Mouse (Mus musculus): ENCODE results near the gene Dok7. TPM values are rescaled to one million over a fixed set of nuclear protein-coding genes. Genes with fewer than 3 reads are reported as not detected.

Dok7 gene
- 10 to 100 TPM; 19.0 to 22.3 TPM for total RNA-seq (2021)
- long read RNA-seq, experiment 1, transcript Dok7-203 (7 exons, 2,779 nt): major isoform, 9 of 26 reads
- long read RNA-seq, experiment 1, partial matches to known transcripts: 13 of 26 reads
- long read RNA-seq, experiment 1, other reads (novel, unspliced or antisense): 4 of 26 reads
- long read RNA-seq, experiment 2, partial matches to known transcripts: 11 of 18 reads
- long read RNA-seq, experiment 2, other reads (novel, unspliced or antisense): 3 of 18 reads

DNA sequence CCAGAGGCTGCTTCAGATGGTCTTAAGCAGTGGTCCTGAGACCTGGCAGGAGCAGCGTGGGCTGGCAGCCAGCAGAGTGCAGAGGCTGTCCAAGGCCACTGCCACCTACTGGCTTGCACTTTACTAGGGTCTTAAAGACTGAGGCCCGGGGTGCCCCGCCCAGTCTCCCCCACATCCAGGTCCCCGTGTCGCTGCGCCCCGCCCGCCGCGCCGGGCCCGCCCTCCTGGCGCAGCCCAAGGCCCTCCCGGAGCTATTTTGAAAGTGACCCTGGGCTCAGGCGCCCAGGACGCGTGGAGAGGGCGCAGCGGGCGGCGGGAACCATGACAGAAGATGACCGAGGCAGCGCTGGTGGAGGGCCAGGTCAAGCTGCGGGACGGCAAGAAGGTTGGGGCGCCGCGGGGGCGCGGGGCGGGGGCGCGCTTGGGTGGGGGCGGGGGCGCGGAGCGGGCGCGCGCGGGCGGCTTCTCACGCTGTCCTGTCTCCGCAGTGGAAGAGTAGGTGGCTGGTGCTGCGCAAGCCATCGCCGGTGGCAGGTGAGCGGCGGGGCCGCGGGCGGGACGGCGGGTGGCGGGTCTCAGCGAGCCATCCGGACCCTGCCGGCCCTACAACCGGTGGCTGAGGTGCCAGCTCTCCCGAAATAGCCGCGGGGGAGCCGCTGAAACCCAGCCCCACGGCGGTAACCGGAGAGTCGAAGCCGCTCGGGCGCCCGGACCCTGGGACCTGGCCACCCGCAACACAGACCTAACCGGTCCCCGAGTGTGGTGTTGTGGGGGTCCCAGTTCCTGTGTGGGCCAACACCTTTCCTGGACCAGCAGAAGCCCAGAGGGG, at the start of gene Dok7:
TSS of gene Dok7 (plus strand) at position 163 of the 829 bp plus-strand sequence.
- peak; percentile 58 to 71 for DNase-seq (ENCODE audit: low spot score in 2 of 2)
- intact Hi-C loops (cut with DNase I): no loop called here

DNA sequence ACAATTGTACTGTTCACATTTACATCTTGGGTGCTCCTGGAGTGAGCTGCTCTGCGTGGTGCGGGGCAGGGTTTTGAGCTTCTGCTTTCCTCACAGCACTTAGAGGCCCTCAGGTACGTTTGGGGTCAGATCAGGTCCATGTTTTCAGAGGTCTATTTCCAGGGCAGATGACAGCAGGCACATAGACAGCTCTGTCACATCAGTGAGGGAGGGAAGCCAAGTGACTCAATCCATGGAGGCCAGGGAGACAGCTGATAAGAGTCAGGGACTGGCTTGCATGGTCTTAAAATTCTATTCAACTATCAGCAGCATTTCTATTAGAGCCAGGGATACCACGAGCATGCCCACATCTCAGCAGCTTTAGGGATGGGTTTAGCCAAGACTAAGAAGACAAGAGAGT, 47.4 kb upstream of the Dok7 start:
- DNase-seq (ENCODE audit: low spot score in 2 of 2): no peak
- intact Hi-C loops (cut with DNase I): no loop called here

DNA sequence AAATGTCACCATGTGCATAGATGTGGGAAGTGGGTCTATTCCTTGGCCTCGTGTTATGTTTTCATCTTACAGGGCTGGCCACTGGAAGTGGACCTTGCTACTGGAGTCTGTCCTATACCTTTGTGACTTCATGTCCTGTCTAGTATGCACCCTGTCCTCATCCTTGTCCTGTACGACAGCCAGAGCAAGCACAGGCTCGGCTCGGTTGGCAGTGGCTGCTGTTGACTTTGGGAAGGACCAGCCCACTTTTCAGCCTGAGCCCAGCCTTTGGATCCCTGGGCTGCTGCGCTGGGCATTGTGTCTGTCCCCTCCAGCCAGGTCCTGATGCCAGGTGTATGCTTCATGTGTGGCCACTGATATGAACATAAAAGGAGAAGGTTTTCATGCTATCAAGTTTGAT, 45.9 kb upstream of the Dok7 start:
- intact Hi-C loops (cut with DNase I): no loop called here
- DNase-seq (ENCODE audit: low spot score in 2 of 2): no peak

DNA sequence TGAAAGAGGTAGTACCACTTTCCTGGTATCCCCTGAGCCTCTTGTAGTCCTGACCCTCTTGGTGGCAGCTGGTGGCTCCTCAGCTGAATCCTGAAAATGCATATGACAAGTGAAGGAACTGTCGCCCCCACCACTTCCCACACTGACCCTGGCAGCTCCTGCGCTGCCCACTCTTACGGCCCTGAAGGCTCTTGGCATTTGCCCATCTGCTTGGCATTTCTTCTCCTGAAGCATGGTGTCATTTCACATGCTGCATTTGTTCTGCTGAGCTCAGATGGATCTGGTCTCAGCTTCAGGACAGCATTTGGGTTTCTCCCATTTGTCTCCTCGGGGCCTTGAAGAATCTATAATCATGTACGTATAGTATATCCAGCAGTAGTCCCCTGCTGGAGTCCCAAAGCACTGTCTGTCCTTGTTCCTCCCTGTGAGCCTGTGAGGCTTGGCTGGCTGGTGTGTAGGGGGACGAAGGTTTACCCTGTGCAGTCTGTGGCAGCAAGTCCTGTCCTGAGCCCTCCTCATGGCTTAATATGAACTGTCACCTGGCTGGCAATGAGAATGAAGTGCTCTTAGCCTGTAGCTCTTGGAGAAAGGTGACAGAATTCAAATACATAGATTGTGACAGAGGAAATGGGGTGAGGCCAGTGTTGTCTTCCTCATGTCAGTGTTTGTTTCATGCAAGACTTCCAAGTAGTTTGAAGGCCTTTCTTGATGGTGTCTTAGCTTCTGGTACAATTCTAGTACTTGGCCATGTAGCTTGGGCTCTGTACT, 45.2 kb upstream of the Dok7 start:
- DNase-seq (ENCODE audit: low spot score in 2 of 2): no peak
- intact Hi-C loops (cut with DNase I): no loop called here

DNA sequence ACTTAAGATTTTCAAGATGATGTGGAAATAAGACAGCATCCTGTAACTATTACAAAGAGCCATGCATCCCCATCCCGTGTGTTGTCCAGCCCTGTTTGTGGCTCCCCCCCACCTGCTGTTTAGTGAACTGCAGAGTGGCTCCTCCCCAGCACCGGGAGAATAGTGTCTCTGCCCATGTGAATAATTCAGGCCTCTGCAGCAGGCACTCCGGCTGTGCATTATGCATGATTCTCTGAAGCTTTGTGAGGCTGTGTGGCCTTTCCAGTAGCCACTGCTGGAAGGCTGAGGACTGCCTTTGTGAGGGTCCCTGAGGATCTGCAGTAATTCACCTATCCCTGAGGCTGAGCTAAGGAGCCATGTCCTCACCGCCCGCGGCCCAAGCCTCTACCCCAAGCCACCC, 42.5 kb upstream of the Dok7 start:
- no peak for DNase-seq (ENCODE audit: low spot score in 2 of 2)
- intact Hi-C loops (cut with DNase I): no loop called here

DNA sequence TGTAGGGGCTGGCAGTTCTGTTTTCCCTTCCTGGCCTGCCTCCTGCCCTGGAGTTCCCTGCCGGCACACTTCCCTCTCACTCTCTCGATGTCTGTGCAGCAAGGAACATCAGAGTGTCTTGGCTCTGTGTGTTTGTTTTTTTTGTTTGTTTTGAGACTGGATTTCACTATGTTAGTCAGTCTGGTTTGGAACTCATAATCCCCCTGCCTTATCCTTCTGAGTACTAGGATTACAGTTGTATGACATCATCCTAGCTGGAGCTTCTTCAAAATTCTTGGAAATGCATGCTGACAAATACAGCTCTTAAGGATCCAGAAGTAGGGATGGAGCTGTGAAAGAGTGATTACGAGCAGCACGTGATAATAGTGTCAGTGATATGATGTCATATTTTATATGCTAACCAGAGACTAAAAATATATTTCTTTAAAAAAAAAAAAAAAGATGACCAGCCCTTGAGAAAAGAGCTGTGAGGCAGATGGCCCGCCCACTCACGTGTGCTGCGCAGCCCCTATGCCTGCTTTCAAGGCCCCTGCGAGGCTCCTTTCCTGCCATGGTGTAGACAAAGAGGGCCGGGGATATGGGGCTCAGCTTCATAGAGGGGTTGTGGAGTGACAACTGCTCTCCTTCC, 36.8 kb upstream of the Dok7 start:
- DNase-seq (ENCODE audit: low spot score in 2 of 2): peak; percentile 58 to 72
- intact Hi-C loops (cut with DNase I): loop anchor here (5.0 kb wide), 1 partner anchor 102 kb away; no protein-coding TSS in a partner anchor

DNA sequence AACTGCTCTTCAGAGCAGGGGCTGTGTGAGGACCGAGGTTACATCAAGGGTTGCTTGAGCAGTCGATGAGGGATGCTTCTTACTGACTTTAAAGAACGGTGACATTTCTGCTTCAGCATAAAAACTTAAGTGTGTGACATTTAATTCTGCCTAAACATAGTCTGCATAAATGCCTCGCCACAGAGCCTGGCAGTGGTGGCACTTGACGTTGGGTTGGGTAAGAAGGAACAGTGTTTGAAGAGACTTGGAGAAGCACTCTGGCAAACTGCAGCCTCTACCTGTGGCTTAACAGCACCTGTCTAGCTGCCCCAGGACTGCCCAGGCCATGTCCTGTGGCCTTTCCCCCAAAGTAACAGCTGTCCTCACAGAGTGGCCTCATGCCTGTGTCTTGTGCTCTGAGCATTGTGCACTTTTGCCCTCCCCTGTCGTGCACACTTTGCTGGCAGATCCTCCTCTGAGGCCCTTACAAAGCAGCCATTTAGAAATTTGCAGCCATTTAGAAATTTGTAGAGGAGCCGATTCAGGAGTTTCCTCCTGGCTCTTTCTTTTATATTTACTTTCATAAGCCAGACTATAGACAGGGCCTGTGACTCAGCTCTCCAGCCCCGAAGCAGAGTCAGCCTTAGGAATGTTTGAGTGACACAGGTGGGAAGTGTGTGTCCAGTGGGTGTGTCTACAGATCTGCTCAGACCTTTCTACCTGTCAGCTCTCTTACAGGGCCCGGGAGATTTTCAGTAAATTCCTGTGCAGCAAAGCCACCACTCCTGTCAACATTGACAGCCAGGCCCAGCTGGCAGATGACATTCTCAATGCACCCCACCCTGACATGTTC, 35.9 kb upstream of the Dok7 start:
- intact Hi-C loops (cut with DNase I): loop anchor here (5.0 kb wide), 1 partner anchor 103 kb away; no protein-coding TSS in a partner anchor
- DNase-seq (ENCODE audit: low spot score in 2 of 2): no peak

DNA sequence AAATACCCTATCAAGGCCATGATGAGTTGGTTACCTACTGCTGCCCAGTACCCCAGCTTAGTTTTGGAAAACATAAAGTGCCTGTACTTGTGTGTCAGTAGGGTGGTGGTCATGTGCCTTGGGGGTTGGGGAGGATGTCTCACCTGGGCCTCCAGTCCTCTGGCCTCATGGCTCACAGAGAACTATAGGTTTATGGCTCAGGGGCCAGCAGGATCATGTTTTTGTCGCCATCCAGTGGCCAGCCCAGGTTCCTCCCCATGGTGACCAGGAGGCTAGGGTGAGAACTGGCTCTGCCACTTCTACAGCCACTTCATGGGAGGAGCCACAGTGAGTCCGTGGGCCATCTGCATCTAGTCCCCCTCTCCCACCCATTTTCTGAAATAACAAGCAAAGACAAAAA, 31.6 kb upstream of the Dok7 start:
- intact Hi-C loops (cut with DNase I): loop anchor here (2.0 to 5.0 kb wide), 2 partner anchors 38 to 108 kb away; no protein-coding TSS in a partner anchor
- peak in 1 of 2 experiments; percentile 60 for DNase-seq (ENCODE audit: low spot score in 2 of 2)

DNA sequence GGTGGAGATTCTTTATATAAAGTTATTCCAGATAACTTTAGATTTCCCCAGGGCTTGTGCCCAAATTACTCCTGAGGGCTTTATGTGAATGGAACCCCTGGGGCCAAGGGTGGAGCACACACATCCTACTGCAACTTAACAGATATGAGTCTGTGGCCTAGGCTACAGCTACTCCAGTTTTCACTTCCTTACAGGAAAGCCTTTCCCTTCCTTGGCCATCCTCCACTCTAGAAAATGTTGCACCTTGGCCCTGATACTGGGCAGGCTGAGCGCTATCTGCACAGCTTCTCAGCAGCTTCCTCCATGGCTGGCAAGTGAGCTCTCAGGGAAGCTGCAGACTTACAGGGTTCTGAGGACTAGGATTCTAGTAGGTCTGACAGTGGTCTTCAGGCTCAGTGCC, 27.3 kb upstream of the Dok7 start:
- intact Hi-C loops (cut with DNase I): no loop called here
- no peak for DNase-seq (ENCODE audit: low spot score in 2 of 2)

DNA sequence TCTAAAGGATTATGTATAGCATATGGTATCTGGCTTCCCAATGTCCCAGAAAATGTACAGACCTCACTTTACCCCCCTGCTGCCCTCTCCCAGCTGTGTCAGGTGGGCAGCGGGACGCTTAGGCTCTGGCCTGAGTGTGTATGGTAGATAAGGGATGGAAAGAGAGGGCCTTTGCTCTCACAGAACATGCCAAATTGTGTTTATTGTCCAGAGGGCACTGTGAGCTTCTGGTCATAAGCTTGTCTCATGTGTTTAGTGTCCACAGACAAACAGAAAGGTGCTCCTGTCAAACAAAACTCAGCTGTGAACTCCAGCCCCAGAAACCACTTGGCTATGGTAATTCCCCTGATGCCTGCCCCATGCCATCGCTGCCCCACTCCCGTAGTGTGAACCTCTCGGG, 26.8 kb upstream of the Dok7 start:
- DNase-seq (ENCODE audit: low spot score in 2 of 2): no peak
- intact Hi-C loops (cut with DNase I): no loop called here

DNA sequence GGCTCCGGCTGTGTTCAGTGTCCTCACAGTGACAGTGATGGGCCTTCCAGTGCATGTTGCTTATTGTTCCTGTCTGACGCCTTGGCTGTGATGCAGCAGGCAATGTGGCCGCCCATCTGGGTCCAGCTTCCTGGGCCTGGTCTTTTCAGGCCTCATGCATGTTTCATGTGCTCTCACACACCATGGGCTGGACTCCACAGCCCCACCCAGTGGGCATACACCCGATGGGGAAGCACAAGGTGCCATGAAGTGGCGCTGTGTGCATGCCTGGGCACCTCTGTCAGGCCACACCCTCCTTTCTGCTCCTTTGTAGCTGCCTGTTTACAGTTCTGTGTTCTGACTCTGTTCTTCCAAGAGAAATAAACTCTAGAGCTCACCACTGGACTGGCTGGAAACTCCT, 23.5 kb upstream of the Dok7 start:
- DNase-seq (ENCODE audit: low spot score in 2 of 2): no peak
- intact Hi-C loops (cut with DNase I): no loop called here

DNA sequence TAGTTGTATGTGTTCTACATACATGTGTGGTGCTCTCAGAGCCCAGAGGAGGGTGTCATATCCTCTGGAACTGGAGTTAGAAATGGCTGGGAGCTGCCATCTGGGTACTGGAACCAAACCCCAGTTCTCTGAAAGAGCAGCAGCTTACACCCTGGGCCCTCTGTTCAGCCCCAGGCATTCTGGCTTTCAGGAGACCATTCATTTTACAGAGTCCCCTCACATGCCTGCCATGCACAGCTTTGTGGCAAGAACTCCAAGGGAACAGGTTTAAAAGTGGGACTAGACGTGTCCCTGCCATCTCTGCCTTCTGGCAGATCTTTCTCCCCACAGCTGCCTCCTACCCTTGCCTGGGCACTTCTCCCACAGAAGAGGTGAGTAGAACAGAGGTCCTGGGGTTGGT, 22.9 kb upstream of the Dok7 start:
- intact Hi-C loops (cut with DNase I): no loop called here
- no peak for DNase-seq (ENCODE audit: low spot score in 2 of 2)

DNA sequence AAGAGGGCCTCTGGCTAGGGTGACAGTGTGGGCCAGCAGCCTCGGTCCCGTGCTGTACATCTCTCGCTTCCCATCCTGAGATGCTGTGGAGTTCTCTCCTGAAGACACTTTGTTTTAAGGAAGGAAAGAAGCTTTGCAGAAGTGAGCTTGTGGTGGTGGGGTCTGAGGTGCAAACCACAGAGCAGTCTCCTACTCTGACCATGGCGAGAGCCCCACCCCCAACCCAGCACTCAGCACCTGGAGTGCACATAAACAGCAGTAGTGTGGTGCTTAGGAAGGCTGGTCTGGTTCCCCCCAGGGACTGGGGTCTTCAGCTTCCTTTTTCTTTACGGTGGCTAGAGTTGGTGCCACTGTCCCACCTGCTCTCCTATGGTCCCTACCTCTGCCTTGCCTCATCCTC, 21.4 kb upstream of the Dok7 start:
- DNase-seq (ENCODE audit: low spot score in 2 of 2): no peak
- intact Hi-C loops (cut with DNase I): no loop called here

DNA sequence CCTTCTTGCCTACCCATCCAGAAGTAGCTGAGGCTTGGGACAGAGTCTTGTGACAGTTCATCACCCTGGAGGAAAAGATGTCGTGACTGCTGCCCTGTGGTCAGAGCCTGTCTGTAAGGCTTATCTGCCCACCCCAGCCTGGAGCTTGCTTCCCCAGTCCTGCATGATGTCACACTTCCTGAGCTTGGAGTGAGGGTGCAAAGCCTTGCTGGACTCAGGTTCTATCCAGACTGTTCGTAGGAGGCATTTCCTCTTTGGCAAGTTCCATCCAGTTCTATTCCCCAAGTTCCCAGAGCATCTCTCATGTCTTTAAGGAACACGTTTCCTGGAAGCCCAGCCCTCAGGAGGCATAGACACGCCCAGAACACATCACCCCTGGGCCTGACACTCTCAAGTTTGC, 20.8 kb upstream of the Dok7 start:
- intact Hi-C loops (cut with DNase I): no loop called here
- no peak for DNase-seq (ENCODE audit: low spot score in 2 of 2)

DNA sequence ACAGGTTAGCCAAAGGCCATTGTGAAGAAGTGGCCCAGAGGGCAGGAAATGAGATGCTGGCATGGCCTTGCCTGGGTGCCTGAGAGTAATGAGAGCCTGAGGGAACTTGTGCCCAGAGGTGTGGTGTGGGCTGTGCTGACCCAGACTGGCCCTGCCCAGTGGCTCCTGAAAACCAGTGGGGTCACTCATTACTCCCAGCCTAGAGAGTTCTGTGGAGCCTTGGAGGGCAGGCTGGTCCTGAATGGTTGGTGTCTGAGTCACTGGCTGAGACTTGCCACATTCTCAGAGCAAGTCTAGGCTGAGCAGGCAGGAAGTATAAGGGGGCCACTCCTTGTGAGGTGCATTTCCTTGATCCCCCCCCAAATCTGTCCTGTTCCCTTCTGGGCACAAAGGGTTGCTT, 19.1 kb upstream of the Dok7 start:
- intact Hi-C loops (cut with DNase I): no loop called here
- no peak for DNase-seq (ENCODE audit: low spot score in 2 of 2)

DNA sequence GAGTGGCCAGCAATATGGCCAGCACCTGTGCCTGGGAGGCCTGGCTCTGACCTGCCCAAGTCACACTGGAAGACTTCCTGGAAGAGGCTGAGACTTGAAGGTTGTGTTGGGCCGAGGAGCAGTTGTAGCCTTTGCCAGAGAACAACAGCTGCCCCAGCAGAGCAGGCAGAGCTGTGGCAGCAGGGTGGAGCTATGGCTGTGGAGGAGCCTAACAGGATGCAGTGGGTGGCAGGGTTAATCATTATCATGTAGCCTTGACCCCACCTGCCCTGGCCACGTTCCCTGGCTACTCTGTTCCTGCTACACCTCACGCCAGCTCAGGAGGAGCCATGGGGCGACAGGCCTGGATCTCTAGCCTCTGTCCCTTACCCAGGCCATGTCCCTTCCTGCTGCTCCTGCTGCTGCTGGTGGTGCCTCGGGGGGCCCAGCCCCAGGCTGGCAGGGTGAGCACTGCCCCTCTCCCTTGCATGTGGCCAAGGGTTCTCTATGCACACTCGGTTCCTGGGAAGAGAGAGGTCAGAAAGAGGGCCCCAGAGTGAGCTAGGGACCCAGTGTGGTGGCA, 15.2 kb upstream of the Dok7 start, which contains the start of gene Hgfac:
TSS of gene Hgfac (plus strand) at position 242 of the 562 bp plus-strand sequence.
- no peak for DNase-seq (ENCODE audit: low spot score in 2 of 2)
- intact Hi-C loops (cut with DNase I): loop anchor here (5.0 kb wide), 1 partner anchor 379 kb away; the partner anchor contains the start of genes Grk4 and Nop14

DNA sequence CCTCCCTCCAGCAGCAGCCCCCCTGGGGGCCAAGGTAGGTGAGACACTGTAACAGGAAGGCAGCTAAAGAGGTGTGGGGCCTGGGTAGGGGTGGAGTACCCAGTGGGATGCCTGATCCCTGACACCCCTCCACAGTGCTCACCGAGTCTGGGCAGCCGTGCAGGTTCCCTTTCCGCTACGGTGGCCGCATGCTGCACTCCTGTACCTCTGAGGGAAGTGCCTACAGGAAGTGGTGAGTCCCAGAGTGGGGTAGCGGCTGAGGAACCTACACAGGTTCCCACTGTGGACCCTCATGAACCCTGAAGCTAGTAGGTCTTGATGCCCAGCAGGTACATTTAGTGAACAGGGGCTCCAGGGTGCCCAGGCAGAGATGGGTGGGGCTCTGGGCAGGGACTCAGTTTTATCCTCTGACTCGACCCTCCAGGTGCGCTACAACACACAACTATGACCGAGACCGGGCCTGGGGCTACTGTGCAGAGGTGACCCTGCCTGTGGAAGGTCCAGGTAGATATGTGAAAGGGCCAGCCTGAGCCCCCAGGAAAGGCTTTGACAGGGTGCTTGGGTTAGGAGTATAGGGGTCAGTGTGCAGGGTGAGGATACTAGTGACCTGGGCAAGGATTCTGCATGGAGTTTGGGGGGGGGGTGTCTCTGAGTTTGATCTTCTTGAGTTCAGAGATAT, 14.0 kb upstream of the Dok7 start:
- no peak for DNase-seq (ENCODE audit: low spot score in 2 of 2)
- intact Hi-C loops (cut with DNase I): loop anchor here (2.0 to 5.0 kb wide), 3 partner anchors 56 to 380 kb away; partner anchors contain the start of genes Grk4 and Nop14

DNA sequence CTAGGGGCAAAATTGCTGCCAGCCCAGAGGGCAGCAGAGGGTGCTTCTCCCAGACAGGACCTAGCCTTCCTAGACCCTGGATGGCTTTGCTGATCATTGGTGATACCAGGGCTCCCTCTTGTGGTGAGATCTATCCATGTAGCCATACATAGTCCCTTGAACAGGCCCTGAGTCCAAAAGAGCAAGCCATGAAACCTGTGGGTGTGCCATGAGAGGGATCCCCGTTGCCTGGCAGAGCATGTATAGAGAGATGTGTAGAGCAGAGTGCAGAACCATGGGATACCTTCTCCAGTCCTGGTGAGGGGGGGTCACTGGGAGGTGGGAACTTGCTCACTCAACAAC, 13.5 kb upstream of the Dok7 start:
- peak; percentile 90 to 93 for DNase-seq (ENCODE audit: low spot score in 2 of 2)
- intact Hi-C loops (cut with DNase I): loop anchor here (2.0 to 5.0 kb wide), 3 partner anchors 56 to 381 kb away; partner anchors contain the start of genes Grk4 and Nop14

Data from left cerebral cortex, postnatal 14 days (tissue).